Mouse (Mus musculus): ENCODE results near the gene Ddx39b. TPM values are rescaled to one million over a fixed set of nuclear protein-coding genes. Genes with fewer than 3 reads are reported as not detected.

Gene Ddx39b
- total and polyA plus RNA-seq, 3 experiments = 208 to 411 (median 242) TPM

GRCm38 (mm10) chr17:35278957-35279688 is 37.6 kb downstream of the Ddx39b start:
- in situ Hi-C loops (cut with MboI; ENCODE audit: low pct_ligation_motif_present, low pct_unique_long_range_greater_than_20kb, low sequenced_read_pairs) = no loop called here

DNA sequence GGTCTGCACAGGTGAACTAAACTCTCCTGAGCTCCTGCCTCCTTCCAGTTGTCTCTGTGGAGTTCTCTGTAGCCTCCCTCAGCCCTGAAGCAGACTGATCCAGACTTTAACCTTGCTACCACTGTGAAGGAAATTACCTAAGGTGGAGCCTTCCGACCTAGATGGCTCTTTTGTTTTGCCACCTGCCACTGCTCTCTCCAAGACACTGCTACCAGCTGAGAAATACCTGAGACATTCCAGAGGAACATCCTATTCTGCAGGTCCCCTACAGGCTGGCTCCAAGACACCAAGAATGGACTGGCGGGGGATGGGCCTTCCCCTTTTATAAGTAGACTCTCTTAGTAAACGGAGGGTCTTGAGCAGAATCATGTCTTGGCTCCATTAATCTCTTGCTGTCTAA is 38.7 kb downstream of the Ddx39b start:
- Histone ChIP-seq H3K36me3 (replicated peaks in 1 of 2; ENCODE audit: control insufficient read depth in 1 of 2, insufficient read depth in 1 of 2, low read length in 1 of 2) (peaks cover 0 to 38% of the 10 kb centered on the region in 2 experiments), H3K4me2 (ENCODE audit: insufficient read depth, low read depth, poor library complexity, severe bottlenecking) (no peak overlapping the region), H3K27me3 (replicated peaks) (no peaks in the 10 kb centered on the region), H3K9ac (ENCODE audit: insufficient read depth, low read depth) (no peak overlapping the region), H3K9me3 (replicated peaks; ENCODE audit: low read length) (peaks cover 4% of the 10 kb centered on the region), H3K79me2 (replicated peaks; ENCODE audit: control insufficient read depth, extremely low read depth, insufficient read depth, poor library complexity, severe bottlenecking) (no peaks in the 10 kb centered on the region), H3K4me3 (replicated peaks in 1 of 3; ENCODE audit: low read depth in 2 of 3, low read length in 2 of 3, poor library complexity in 1 of 3) (no peak overlapping the region), H3K4me1 (ENCODE audit: control insufficient read depth in 1 of 2, insufficient read depth in 2 of 2) (peaks cover 0 to 9% of the 10 kb centered on the region in 2 experiments; a peak in 2 of 4 replicates), H3K27ac (ENCODE audit: insufficient read depth, low read depth) (no peak overlapping the region)
- in situ Hi-C loops (cut with MboI; ENCODE audit: low pct_ligation_motif_present, low pct_unique_long_range_greater_than_20kb, low sequenced_read_pairs) (no loop called here), dilution Hi-C loops (cut with MboI; ENCODE audit: extremely low pct_ligation_motif_present, extremely low pct_unique_long_range_greater_than_20kb, low sequenced_read_pairs) (no loop called here)
- TF ChIP-seq CHD2 (IDR thresholded peaks at IDR 0.05; ENCODE audit: low read length) (no peak), ELF1 (IDR thresholded peaks at IDR 0.05; ENCODE audit: low read depth, low read length) (no peak), MAX (IDR thresholded peaks at IDR 0.05; ENCODE audit: low read length) (no peak), POLR2A (IDR thresholded peaks at IDR 0.05; ENCODE audit: low read depth, low read length) (no peak), PAX5 (IDR thresholded peaks at IDR 0.05; ENCODE audit: low read length) (no peak), TCF12 (IDR thresholded peaks at IDR 0.05; ENCODE audit: low read depth, low read length) (no peak), JUN (IDR thresholded peaks at IDR 0.05; ENCODE audit: insufficient read depth, low read depth, low read length) (no peak), MEF2A (IDR thresholded peaks at IDR 0.05; ENCODE audit: borderline replicate concordance, low read depth, low read length) (no peak), CTCF (conservative IDR thresholded peaks at IDR 0.05 in 1 of 2, IDR thresholded peaks at IDR 0.05 in 1 of 2; ENCODE audit: low read depth in 2 of 2, low read length in 2 of 2) (no peak), ZC3H11A (IDR thresholded peaks at IDR 0.05; ENCODE audit: low read depth, low read length) (no peak), RCOR1 (conservative IDR thresholded peaks at IDR 0.05; ENCODE audit: low read depth, low read length) (no peak), MAFK (IDR thresholded peaks at IDR 0.05; ENCODE audit: insufficient replicate concordance, low read length) (no peak)
- no peak for DNase-seq (ENCODE audit: extremely low read depth)

More at GRCm38 (mm10) chr17:35278957-35279688, 37.6 kb downstream of the Ddx39b start:
- H3K9me3 ChIP-seq (replicated peaks; ENCODE audit: low read length) = peaks cover 4% of the 10 kb centered on the region
- dilution Hi-C loops (cut with MboI; ENCODE audit: extremely low pct_ligation_motif_present, extremely low pct_unique_long_range_greater_than_20kb, low sequenced_read_pairs) = no loop called here
- peaks cover 0 to 11% of the 10 kb centered on the region in 2 experiments; a peak in 2 of 4 replicates for H3K4me1 ChIP-seq (ENCODE audit: control insufficient read depth in 1 of 2, insufficient read depth in 2 of 2)
- H3K36me3 ChIP-seq (replicated peaks in 1 of 2; ENCODE audit: control insufficient read depth in 1 of 2, insufficient read depth in 1 of 2, low read length in 1 of 2) = peaks cover 0 to 38% of the 10 kb centered on the region in 2 experiments
- H3K79me2 ChIP-seq (replicated peaks; ENCODE audit: control insufficient read depth, extremely low read depth, insufficient read depth, poor library complexity, severe bottlenecking) = no peaks in the 10 kb centered on the region
- H3K27ac ChIP-seq (ENCODE audit: insufficient read depth, low read depth) = no peak overlapping the region
- H3K27me3 ChIP-seq (replicated peaks) = no peaks in the 10 kb centered on the region
- no peak overlapping the region for H3K4me3 ChIP-seq (replicated peaks in 1 of 3; ENCODE audit: low read depth in 2 of 3, low read length in 2 of 3, poor library complexity in 1 of 3)
- peak; percentile 74 for DNase-seq (ENCODE audit: extremely low read depth)
- TF ChIP-seq POLR2A (IDR thresholded peaks at IDR 0.05; ENCODE audit: low read depth, low read length) (no peak), GABPA (IDR thresholded peaks at IDR 0.05; ENCODE audit: insufficient replicate concordance, low read depth, low read length) (no peak), USF2 (conservative IDR thresholded peaks at IDR 0.05; ENCODE audit: low read depth, low read length) (no peak), NRF1 (IDR thresholded peaks at IDR 0.05; ENCODE audit: low read depth, low read length) (no peak), CHD2 (IDR thresholded peaks at IDR 0.05; ENCODE audit: low read length) (no peak), MAFK (IDR thresholded peaks at IDR 0.05; ENCODE audit: insufficient replicate concordance, low read length) (0 out of 2 replicates have a peak, but pooled peaks have one; percentile 61), ELF1 (IDR thresholded peaks at IDR 0.05; ENCODE audit: low read depth, low read length) (peak; percentile 67; the same call in 1 of the 2 replicates), ZKSCAN1 (IDR thresholded peaks at IDR 0.05; ENCODE audit: borderline replicate concordance, low read depth, low read length) (no peak), SMC3 (IDR thresholded peaks at IDR 0.05; ENCODE audit: low read depth, low read length) (no peak), TBP (conservative IDR thresholded peaks at IDR 0.05; ENCODE audit: low read depth, low read length) (peak; percentile 94), ETS1 (conservative IDR thresholded peaks at IDR 0.05; ENCODE audit: low read depth, low read length) (no peak), MYC (IDR thresholded peaks at IDR 0.05; ENCODE audit: low read depth, low read length) (peak; percentile 29; the same call in 1 of the 2 replicates), HCFC1 (IDR thresholded peaks at IDR 0.05; ENCODE audit: low read depth, low read length) (no peak), ZNF384 (IDR thresholded peaks at IDR 0.05; ENCODE audit: low read depth, low read length) (no peak), RAD21 (IDR thresholded peaks at IDR 0.05; ENCODE audit: low read depth, low read length) (no peak), IRF4 (IDR thresholded peaks at IDR 0.05; ENCODE audit: low read depth, low read length) (peak; percentile 92), MAX (IDR thresholded peaks at IDR 0.05; ENCODE audit: low read length) (no peak), EP300 (IDR thresholded peaks at IDR 0.05; ENCODE audit: low read length) (peak; percentile 87), MEF2A (IDR thresholded peaks at IDR 0.05; ENCODE audit: borderline replicate concordance, low read depth, low read length) (no peak), JUND (conservative IDR thresholded peaks at IDR 0.05; ENCODE audit: low read depth, low read length) (no peak), MAZ (IDR thresholded peaks at IDR 0.05; ENCODE audit: low read depth, low read length) (no peak), CHD1 (IDR thresholded peaks at IDR 0.05; ENCODE audit: low read depth, low read length) (no peak)
- no peak overlapping the region for H3K4me2 ChIP-seq (ENCODE audit: insufficient read depth, low read depth, poor library complexity, severe bottlenecking)
- no peak overlapping the region for H3K9ac ChIP-seq (ENCODE audit: insufficient read depth, low read depth)

Data from CH12.LX (cell line).